Mouse (Mus musculus) inflammation-experienced regulatory T-cells, adult 6 months (primary cell): ENCODE results near the gene Rxfp4. TPM values are rescaled to one million over a fixed set of nuclear protein-coding genes. Genes with fewer than 3 reads are reported as not detected.

Experiments
- ATAC-seq: one replicate; pipeline ENCODE4 v1.8.0; 2017
- polyA plus RNA-seq, 3 experiments: library from polyadenylated mRNA; unstranded; fragments of 100-300 nt; shearing (Covaris generic); gene quantifications; one replicate each; pipeline ENCODE4 v1.2.1; 2017

Gene Rxfp4
- polyA plus RNA-seq, 3 experiments from 2014 or later: not detected

- ATAC-seq: no peak
Observed at GRCm38 (mm10) chr3:88651669-88652618, 998 bp downstream of the Rxfp4 start.

GRCm38 (mm10) chr3:88650713-88651504, 2.0 kb downstream of the Rxfp4 start:
- no peak for ATAC-seq

DNA sequence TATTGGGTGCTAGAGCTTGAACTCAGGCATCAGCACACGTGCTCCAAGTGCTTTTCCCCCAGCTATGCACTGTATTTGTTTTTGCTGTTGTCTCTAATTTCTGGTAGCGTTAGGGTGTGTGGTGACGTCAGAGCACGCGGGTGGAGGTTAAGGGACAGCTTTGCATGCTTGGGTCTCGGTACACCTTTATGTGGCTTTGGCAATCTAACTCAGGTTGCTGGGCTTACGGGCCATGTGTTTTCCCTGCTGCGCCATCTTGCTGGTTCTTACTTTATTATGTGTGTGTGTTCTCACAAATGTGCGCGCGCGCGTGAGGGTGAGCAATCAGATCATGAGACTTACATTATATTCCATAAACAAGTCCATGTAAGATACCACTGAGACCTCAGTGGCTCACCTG, 3.0 kb downstream of the Rxfp4 start:
- ATAC-seq: no peak

- ATAC-seq: no peak
Observed at GRCm38 (mm10) chr3:88649186-88649585, 3.8 kb downstream of the Rxfp4 start.

DNA sequence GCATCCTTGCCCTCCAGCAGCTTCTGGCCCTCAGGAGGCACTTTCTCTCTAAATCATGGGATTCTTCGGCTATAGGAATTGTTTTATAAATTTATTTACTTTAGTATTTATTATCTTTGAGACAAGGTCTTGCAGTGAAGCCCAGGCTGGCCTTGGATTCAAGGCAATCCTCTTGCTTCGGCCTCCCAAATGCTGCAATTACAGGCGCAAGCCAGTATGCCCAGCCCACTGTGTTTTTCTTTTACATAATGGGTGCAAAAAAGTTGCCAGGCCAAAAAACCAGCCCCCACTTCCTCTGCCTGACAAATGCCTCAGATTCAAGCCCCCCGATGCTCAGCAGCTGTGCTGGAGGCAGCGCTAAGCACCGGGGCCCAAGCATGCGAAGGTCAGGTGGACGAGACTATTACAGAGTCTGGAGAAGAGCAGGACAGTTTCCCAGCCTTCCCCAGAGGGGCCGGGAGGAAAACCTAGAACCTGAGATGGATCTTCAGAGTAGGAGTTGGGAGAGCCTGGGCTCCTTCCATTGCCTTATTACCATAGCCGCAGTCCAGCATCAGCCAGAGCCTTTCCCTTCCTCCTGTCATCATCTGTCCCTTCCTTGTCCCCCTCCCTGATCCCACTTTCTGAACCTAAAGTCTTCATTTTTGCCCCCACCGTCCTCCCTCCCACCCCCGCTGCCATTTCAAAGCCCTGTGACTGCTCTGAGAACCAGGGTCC, 4.3 kb downstream of the Rxfp4 start:
- ATAC-seq: no peak

GRCm38 (mm10) chr3:88647779-88648413, 5.0 kb downstream of the Rxfp4 start:
- no peak for ATAC-seq

GRCm38 (mm10) chr3:88647076-88647475, 5.9 kb downstream of the Rxfp4 start:
- no peak for ATAC-seq

DNA sequence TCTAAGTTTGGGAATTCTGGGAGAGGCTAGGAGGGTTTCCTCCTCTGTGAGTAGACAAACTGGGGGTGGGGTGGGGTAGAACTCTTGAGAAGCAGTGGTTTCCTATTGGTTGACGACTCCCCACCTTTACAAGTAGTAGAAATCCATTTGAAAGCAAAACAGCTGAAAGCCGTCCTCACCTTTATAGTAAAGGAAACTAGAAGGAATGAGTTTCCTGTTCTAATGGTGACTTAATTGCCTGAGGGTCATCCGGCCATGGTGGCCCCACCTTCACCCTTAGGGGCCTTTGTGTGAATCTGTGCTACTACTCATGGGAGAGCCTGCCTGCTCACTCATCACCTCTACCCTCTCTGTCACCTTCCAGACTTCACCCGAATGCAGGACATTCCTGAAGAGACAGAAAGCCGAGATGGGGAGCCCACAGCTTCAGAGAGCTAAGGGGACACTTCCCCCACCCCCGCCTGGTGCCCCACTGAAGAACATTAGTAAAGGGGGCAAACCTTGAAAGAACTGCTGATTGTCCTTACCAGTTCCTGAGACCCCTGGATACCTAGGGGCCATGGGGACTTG, 6.4 kb downstream of the Rxfp4 start:
- no peak for ATAC-seq

GRCm38 (mm10) chr3:88645937-88646336, 7.0 kb downstream of the Rxfp4 start:
- ATAC-seq: no peak

DNA sequence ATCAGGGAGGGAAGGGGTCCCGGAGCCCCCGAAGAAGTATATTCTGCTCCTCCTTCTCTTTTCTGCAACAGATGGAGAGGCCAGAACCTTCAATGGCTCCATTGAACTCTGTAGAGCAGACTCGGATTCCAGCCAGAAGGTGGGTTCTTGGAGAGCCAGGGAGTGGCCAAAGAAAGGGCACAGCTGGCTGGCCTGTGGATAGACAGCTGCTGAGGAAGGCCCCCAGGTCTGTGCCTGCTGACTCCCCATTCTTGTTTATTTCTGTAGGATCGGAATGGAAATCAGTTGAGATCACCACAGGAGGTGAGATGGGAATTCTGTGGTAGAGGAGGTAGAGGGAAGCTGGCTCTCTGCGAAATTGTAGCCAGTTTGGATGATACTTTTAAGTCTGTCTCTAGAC, 9.9 kb downstream of the Rxfp4 start:
- ATAC-seq: no peak

GRCm38 (mm10) chr3:88640676-88641075, 12.3 kb downstream of the Rxfp4 start:
- peak; percentile 63 for ATAC-seq

DNA sequence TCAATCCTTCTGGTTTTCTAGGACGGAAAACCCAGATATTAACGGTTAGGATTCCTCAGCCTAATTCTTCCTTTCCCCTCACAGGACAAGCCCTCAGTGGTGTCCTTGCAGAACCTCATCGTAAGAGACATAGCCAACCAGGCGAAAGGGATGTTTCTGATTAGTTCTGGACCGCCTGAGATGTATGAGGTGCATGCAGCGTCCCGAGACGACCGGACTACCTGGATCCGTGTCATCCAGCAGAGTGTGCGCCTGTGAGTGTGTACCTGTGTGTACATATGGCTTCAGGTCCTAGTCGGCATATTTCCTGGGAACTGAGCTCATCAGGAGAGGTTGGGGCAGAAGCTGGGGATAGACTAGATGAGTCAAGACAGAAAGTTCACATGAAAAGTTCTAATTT, 13.7 kb downstream of the Rxfp4 start:
- no peak for ATAC-seq

- no peak for ATAC-seq
Observed at GRCm38 (mm10) chr3:88637134-88637533, 15.8 kb downstream of the Rxfp4 start.

GRCm38 (mm10) chr3:88636555-88636986, 16.4 kb downstream of the Rxfp4 start:
- no peak for ATAC-seq

- no peak for ATAC-seq
Observed at GRCm38 (mm10) chr3:88635506-88636275, 17.3 kb downstream of the Rxfp4 start.

GRCm38 (mm10) chr3:88633056-88633455, 19.9 kb downstream of the Rxfp4 start:
- no peak for ATAC-seq

GRCm38 (mm10) chr3:88631921-88632587, 20.9 kb downstream of the Rxfp4 start:
- no peak for ATAC-seq

- no peak for ATAC-seq
Observed at GRCm38 (mm10) chr3:88630849-88631341, 22.0 kb downstream of the Rxfp4 start.

DNA sequence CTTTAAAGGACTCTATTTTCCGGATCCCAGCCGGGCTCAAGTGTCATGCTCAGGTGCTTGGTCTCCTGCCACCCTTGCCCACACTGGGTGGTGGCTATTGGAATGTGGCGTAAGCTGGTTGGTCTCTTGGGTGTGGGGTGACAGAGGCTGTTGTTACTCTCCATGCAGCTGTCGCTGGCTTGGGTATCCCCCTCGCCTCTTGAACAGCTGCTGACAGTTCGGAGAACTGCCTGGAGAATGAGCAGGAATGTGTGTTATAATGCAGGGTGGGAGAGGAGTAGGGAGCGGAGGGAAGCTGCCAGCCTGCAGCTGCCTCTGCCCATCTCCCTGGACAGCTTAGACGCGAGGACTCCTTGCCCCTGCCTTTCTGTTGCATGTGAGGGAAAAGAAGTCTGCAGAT, 22.9 kb downstream of the Rxfp4 start:
- no peak for ATAC-seq

DNA sequence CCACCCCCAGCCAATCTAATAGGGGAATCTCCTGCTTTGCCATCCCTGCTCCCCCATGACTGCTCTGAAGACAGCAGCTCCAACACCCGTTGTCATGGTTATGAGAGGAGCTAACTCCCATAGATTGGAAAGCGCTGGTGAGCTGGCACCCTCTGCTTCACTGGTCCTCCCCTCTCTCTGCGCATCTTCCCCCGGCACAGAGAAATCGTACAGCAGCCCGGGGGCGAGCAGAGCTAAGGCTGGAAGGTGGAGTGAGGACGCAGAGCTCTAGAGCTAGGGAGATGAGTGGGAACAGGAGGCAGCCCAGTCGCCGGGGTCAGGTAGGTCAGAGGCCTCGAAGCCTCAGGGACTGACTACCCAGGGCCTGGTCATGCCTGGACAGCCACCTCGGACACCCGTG, 23.7 kb downstream of the Rxfp4 start:
- ATAC-seq: no peak
